Mouse (Mus musculus) kidney, adult 11 months (tissue): ENCODE results near the gene Slc12a7.

Experiments used
- DNase-seq: peaks from one replicate; pipeline ENCODE4 v3.0.0; 2022

The Slc12a7 gene

DNA sequence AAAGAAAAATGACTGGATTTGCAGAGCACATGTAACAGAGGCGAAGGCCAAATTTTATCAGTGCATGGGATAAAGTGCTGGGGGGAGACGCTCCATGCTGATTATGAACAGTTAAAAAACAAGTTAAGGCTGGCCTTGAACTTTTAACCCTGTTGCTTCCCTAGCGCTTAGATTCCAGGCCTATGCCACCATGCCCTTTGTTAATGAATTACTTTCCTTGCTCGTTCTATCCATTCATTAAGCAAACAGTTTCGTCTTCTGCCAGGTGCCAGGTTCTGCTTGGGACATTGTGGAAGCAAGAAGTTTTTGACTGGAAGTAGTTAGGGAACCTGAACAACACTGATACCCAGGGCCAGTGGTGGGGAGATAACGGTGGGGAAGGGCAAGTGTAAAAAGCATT lies 90.8 kb downstream of the Slc12a7 start:
- no peak for DNase-seq

DNA sequence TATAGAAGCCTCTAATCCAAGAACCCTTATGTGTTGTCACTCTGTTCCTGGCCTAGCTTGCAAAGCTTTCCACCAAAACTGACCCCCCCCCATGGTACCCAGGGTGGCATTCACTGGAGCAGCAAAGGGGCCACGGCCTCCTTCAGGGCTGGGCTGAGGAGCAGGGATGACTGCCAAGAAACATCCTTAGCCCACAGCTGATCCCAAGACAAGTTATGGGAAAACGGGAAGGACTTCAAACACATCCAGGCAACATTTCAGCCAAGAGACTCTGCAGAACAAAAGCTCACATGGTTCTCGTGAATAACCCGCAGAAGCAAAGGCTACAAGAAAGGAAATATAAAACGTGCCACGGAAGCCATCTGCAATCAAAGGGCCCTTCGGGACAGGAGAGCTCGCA lies 94.3 kb downstream of the Slc12a7 start:
- DNase-seq = no peak

GRCm38 (mm10) chr13:73831486-73831885 lies 98.6 kb downstream of the Slc12a7 start:
- no peak for DNase-seq

DNA sequence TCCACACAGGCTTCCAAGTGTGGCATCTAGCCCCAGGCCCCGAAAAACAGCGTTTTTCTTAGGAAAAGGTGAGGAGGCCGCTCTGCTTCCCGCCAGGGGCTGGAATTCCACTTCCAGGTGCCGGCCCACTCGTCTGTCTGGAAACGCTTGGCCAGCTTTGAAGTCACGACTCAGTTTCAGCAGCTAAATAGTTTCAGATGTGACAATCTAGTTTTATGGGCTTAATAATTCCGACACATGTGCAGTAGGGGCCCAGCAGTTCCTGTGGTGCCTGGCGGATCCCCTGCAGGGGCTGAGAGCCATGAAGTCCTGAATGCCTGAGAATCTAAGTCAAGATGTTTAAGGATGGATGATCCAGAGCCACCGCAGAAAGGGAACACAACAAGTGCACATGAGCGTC lies 100.9 kb downstream of the Slc12a7 start:
- DNase-seq = no peak

- DNase-seq = no peak
Observed at GRCm38 (mm10) chr13:73835791-73836190, 102.9 kb downstream of the Slc12a7 start.

DNA sequence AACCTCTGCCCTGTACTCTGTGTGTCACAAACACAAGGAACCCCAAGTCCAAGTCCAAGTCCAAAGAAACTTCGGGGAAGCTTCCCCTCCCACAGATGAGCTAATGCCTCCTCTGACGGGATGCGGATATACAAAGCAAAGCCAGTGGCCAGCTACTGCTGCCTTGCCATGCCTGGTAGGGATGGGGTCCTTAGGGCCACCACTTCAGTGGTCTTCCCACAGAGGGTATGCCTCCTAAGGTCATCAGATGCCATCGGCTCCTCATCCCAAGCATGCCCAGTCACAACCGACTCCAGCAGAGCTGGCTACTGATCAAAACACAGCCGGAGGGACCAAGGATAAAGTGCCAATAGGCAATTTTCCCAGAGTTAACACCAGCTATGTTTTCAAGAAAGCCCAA lies 103.6 kb downstream of the Slc12a7 start:
- DNase-seq = no peak

- DNase-seq = peak; percentile 48
Observed at GRCm38 (mm10) chr13:73837708-73838107, 104.8 kb downstream of the Slc12a7 start.

DNA sequence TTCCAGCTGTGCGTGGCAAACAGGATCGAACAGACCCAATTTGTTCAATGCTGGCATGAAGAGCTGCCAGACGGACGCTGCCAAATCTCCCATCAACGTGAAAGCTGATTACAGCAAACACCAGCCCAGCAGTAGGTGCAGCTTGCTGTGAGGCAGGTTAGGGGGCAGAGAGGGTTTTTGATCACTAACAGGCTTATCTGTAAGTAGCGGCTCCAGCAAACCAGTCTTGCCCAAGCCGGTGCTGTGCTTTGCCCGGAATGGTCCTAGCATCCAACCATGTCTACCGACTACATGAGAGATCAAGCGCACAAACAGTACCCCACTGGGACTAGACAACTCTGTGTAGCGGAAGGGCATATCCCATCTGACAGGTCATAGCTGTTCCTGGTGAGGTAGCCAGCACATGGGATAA lies 106.2 kb downstream of the Slc12a7 start:
- no peak for DNase-seq

GRCm38 (mm10) chr13:73839740-73840139 lies 106.8 kb downstream of the Slc12a7 start:
- no peak for DNase-seq

DNA sequence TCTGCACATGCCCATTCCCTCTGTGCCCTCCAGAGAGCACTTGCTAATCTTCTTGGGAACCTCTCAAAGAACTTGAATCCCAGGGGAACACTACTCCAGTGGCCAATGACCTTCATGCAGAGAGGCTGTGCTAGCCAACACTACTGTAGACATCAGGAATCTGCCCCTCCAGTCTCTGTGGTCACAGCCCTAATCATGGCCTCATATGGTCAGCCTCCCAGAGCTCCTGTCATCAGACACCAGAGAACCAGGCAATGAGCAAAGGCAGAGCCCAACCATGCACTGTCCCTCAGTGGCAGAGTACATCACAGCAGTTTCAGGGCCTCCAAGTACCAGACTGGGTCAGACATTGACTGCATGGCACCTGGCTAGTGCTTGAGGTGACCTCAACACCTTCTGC lies 109.8 kb downstream of the Slc12a7 start:
- DNase-seq = no peak

GRCm38 (mm10) chr13:73846589-73847464 lies 113.9 kb downstream of the Slc12a7 start:
- no peak for DNase-seq

DNA sequence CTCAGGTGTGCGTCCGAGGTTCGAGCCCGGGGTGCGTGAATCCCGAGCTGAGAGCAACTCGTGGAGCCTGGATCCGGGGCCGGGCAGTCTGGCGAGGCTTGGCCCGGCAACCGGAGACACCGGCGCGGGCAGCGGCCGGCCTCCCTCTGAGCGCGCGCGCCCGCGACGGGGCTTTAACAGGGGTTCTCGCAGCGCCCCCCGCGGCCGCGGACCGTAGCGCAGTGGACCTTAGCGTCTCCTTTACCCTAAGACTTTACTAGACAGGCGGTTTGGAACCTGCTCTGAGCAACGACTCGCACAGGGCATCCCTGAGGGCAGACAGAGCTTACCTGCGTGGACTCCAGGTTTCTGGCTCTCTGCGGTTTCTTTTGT lies 114.6 kb downstream of the Slc12a7 start, which contains the start of gene Nkd2:
Gene Nkd2, minus strand, starts transcription at position 167 of the 372 bp plus-strand sequence.
- peak; percentile 81 for DNase-seq
